Mouse (Mus musculus) limb, embryonic 15.5 days (tissue): ENCODE results near the gene Ccdc106. TPM values are rescaled to one million over a fixed set of nuclear protein-coding genes. Genes with fewer than 3 reads are reported as not detected.
"Not testable (repeated sequence)": the region's sequence is repeated elsewhere in the genome, so short reads cannot be mapped to it uniquely, and the experiment has no call there.

Experiments used
- ATAC-seq: fragments of 200-750 bp; cut with Nextera tagmentation; 2 replicates; pipeline ENCODE4 v1.8.0; 2017; ENCODE audit warnings: low read depth, moderate TSS enrichment; ENCODE audit not compliant: insufficient number of reproducible peaks, low FRiP score, low TSS enrichment
- H3K27ac ChIP-seq: fragments of 300-500 bp; sonication (generic); 2 replicates; pipeline ENCODE4 v1.5.1; 2015; ENCODE audit warnings: moderate library complexity, mild to moderate bottlenecking, inconsistent platforms
- H3K27me3 ChIP-seq: fragments of 300-500 bp; sonication (generic); 2 replicates; pipeline ENCODE4 v1.6.1; 2015; ENCODE audit warnings: inconsistent platforms
- H3K36me3 ChIP-seq: fragments of 300-500 bp; sonication (generic); 2 replicates; pipeline ENCODE4 v1.6.1; 2015; ENCODE audit warnings: inconsistent platforms
- H3K4me1 ChIP-seq: fragments of 300-500 bp; sonication (generic); 2 replicates; pipeline ENCODE4 v1.6.1; 2015; ENCODE audit warnings: inconsistent platforms
- H3K4me2 ChIP-seq: fragments of 300-500 bp; sonication (generic); 2 replicates; pipeline ENCODE4 v1.6.1; 2015; ENCODE audit warnings: mild to moderate bottlenecking, inconsistent platforms
- H3K4me3 ChIP-seq: fragments of 300-500 bp; sonication (generic); 2 replicates; pipeline ENCODE4 v1.5.1; 2015; ENCODE audit warnings: mild to moderate bottlenecking, inconsistent platforms
- H3K9ac ChIP-seq: fragments of 300-500 bp; sonication (generic); 2 replicates; pipeline ENCODE4 v1.6.1; 2015; ENCODE audit warnings: inconsistent platforms
- H3K9me3 ChIP-seq: fragments of 300-500 bp; sonication (generic); 2 replicates; pipeline ENCODE4 v1.6.1; 2016; ENCODE audit warnings: inconsistent platforms
- WGBS: fragments of 180-500 bp; shearing (Covaris S2); methylation state at CpG from one replicate; pipeline ENCODE4 v1.1.7; 2015; 5-methylcytosine and 5-hydroxymethylcytosine counted together
- polyA plus RNA-seq: library from polyadenylated mRNA; unstranded; fragments of >200 nt; fragmentation: Nextera tagmentation; extraction: Ambion mirVana; gene quantifications from 2 replicates; pipeline ENCODE4 v1.2.1, GENCODE M21; 2015

Gene Ccdc106
- polyA plus RNA-seq, 1 experiment from 2014 or later = 37.3 TPM

- H3K27me3 ChIP-seq = no peaks in the 10 kb centered on the region
- H3K9me3 ChIP-seq = no peaks in the 10 kb centered on the region
- 96% methylated on average over 16 of the region's 16 CpGs for WGBS
- peaks cover 34% of the 10 kb centered on the region for H3K4me1 ChIP-seq
- ATAC-seq = no peak
- peaks cover 21% of the 10 kb centered on the region for H3K36me3 ChIP-seq
- no peak overlapping the region for H3K4me3 ChIP-seq
- H3K27ac ChIP-seq = no peak overlapping the region
- H3K4me2 ChIP-seq = no peak overlapping the region
- H3K9ac ChIP-seq = no peak overlapping the region
Observed at GRCm38 (mm10) chr7:5017352-5017751, 3.0 kb upstream of the Ccdc106 start.

GRCm38 (mm10) chr7:5017931-5018330 lies 2.4 kb upstream of the Ccdc106 start:
- H3K27me3 ChIP-seq = no peaks in the 10 kb centered on the region
- H3K4me1 ChIP-seq = peaks cover 32% of the 10 kb centered on the region
- H3K36me3 ChIP-seq = peaks cover 21% of the 10 kb centered on the region
- no peak overlapping the region for H3K27ac ChIP-seq
- ATAC-seq = no peak
- no peaks in the 10 kb centered on the region for H3K9me3 ChIP-seq
- H3K4me3 ChIP-seq = no peak overlapping the region
- H3K4me2 ChIP-seq = no peak overlapping the region
- no peak overlapping the region for H3K9ac ChIP-seq
- 96% methylated on average over 21 of the region's 21 CpGs for WGBS

- peak overlapping the region; percentile 71 for H3K4me2 ChIP-seq
- H3K9me3 ChIP-seq, H3K9ac ChIP-seq, ATAC-seq, H3K27me3 ChIP-seq: not testable (repeated sequence)
- peak overlapping the region; percentile 98 for H3K27ac ChIP-seq
- H3K4me3 ChIP-seq = peak overlapping the region; percentile 79
- H3K4me1 ChIP-seq = peaks cover 32% of the 10 kb centered on the region
- WGBS = 15% methylated on average over 8 of the region's 8 CpGs
- peaks cover 34% of the 10 kb centered on the region for H3K36me3 ChIP-seq
Observed at GRCm38 (mm10) chr7:5019576-5019975, 777 bp upstream of the Ccdc106 start.

- no peak; the same call in 1 of the 2 replicates for ATAC-seq
- H3K4me3 ChIP-seq = peak overlapping the region; percentile 79
- no peaks in the 10 kb centered on the region for H3K9me3 ChIP-seq
- H3K4me2 ChIP-seq = peak overlapping the region; percentile 71
- no peaks in the 10 kb centered on the region for H3K27me3 ChIP-seq
- peak overlapping the region; percentile 87 for H3K9ac ChIP-seq
- H3K27ac ChIP-seq = peak overlapping the region; percentile 98
- WGBS = 0% methylated on average over 14 of the region's 15 CpGs
- peaks cover 32% of the 10 kb centered on the region for H3K4me1 ChIP-seq
- peaks cover 45% of the 10 kb centered on the region for H3K36me3 ChIP-seq
Observed at GRCm38 (mm10) chr7:5020685-5021084, 332 bp downstream of the Ccdc106 start.

- H3K27ac ChIP-seq = peak overlapping the region; percentile 98
- peak overlapping the region; percentile 87 for H3K9ac ChIP-seq
- 46% methylated on average over 5 of the region's 5 CpGs for WGBS
- H3K9me3 ChIP-seq = no peaks in the 10 kb centered on the region
- H3K4me2 ChIP-seq = peak overlapping the region; percentile 71
- ATAC-seq = no peak
- H3K4me3 ChIP-seq = peak overlapping the region; percentile 79
- H3K27me3 ChIP-seq = no peaks in the 10 kb centered on the region
- H3K36me3 ChIP-seq = peaks cover 50% of the 10 kb centered on the region
- peaks cover 28% of the 10 kb centered on the region for H3K4me1 ChIP-seq
Observed at GRCm38 (mm10) chr7:5021197-5021596, 844 bp downstream of the Ccdc106 start.

- H3K9ac ChIP-seq = no peak overlapping the region
- H3K4me1 ChIP-seq = no peaks in the 10 kb centered on the region
- ATAC-seq = no peak
- no peak overlapping the region for H3K4me2 ChIP-seq
- no peak overlapping the region for H3K27ac ChIP-seq
- no peak overlapping the region for H3K4me3 ChIP-seq
- H3K36me3 ChIP-seq = peaks cover 96% of the 10 kb centered on the region
- H3K27me3 ChIP-seq = no peaks in the 10 kb centered on the region
- 92% methylated on average over 22 of the region's 22 CpGs for WGBS
- peaks cover 37% of the 10 kb centered on the region for H3K9me3 ChIP-seq
Observed at GRCm38 (mm10) chr7:5029543-5029942, 9.2 kb downstream of the Ccdc106 start.

- no peaks in the 10 kb centered on the region for H3K4me1 ChIP-seq
- no peak overlapping the region for H3K27ac ChIP-seq
- 94% methylated on average over 21 of the region's 21 CpGs for WGBS
- no peak overlapping the region for H3K4me2 ChIP-seq
- H3K27me3 ChIP-seq = no peaks in the 10 kb centered on the region
- H3K4me3 ChIP-seq = no peak overlapping the region
- ATAC-seq = no peak
- H3K36me3 ChIP-seq = peaks cover 96% of the 10 kb centered on the region
- H3K9ac ChIP-seq = no peak overlapping the region
- H3K9me3 ChIP-seq = peaks cover 37% of the 10 kb centered on the region
Observed at GRCm38 (mm10) chr7:5029946-5030345, 9.6 kb downstream of the Ccdc106 start.

GRCm38 (mm10) chr7:5030554-5031275 lies 10.4 kb downstream of the Ccdc106 start:
- WGBS = 87% methylated on average over 63 of the region's 63 CpGs
- no peak for ATAC-seq
- Histone ChIP-seq H3K36me3 (peaks cover 97% of the 10 kb centered on the region), H3K9me3 (peaks cover 40% of the 10 kb centered on the region), H3K27me3 (no peaks in the 10 kb centered on the region), H3K4me2 (no peak overlapping the region), H3K27ac (no peak overlapping the region), H3K9ac (no peak overlapping the region), H3K4me1 (no peaks in the 10 kb centered on the region), H3K4me3 (no peak overlapping the region)

- H3K9ac ChIP-seq = no peak overlapping the region
- no peak for ATAC-seq
- H3K4me2 ChIP-seq = no peak overlapping the region
- H3K27me3 ChIP-seq = no peaks in the 10 kb centered on the region
- peaks cover 97% of the 10 kb centered on the region for H3K36me3 ChIP-seq
- H3K4me1 ChIP-seq = no peaks in the 10 kb centered on the region
- no peak overlapping the region for H3K4me3 ChIP-seq
- H3K27ac ChIP-seq = no peak overlapping the region
- H3K9me3 ChIP-seq = peaks cover 44% of the 10 kb centered on the region
- 85% methylated on average over 46 of the region's 46 CpGs for WGBS
Observed at GRCm38 (mm10) chr7:5031496-5031895, 11.1 kb downstream of the Ccdc106 start.

- no peak within 1 kb of the TSS for H3K9ac ChIP-seq
- no peaks in the 10 kb centered on the region for H3K4me1 ChIP-seq
- H3K36me3 ChIP-seq = peaks cover 79% of the 10 kb centered on the region
- H3K4me3 ChIP-seq = no peak within 1 kb of the TSS
- peaks cover 40% of the 10 kb centered on the region for H3K9me3 ChIP-seq
- 91% methylated on average over 3 of the region's 3 CpGs for WGBS
- no peak for ATAC-seq
- H3K4me2 ChIP-seq = no peak within 1 kb of the TSS
- H3K27me3 ChIP-seq = no peaks in the 10 kb centered on the region
- no peak within 1 kb of the TSS for H3K27ac ChIP-seq
Observed at GRCm38 (mm10) chr7:5033818-5034217, 13.5 kb downstream of the Ccdc106 start, which contains the start of gene 4632433K11Rik. 4632433K11Rik (plus strand) TSS chr7:5034118.

- Histone ChIP-seq H3K27ac (no peak overlapping the region), H3K36me3 (peaks cover 61% of the 10 kb centered on the region), H3K4me1 (peaks cover 3% of the 10 kb centered on the region; the same call in 1 of the 2 replicates), H3K4me2 (no peak overlapping the region), H3K9ac (no peak overlapping the region), H3K9me3 (peaks cover 21% of the 10 kb centered on the region), H3K4me3 (no peak overlapping the region), H3K27me3 (no peaks in the 10 kb centered on the region)
- 95% methylated on average over 17 of the region's 17 CpGs for WGBS
- no peak for ATAC-seq
Observed at GRCm38 (mm10) chr7:5035628-5036027, 15.3 kb downstream of the Ccdc106 start.

GRCm38 (mm10) chr7:5036136-5036535 lies 15.8 kb downstream of the Ccdc106 start:
- Histone ChIP-seq H3K4me2 (no peak overlapping the region), H3K9me3 (peaks cover 16% of the 10 kb centered on the region), H3K4me1 (peaks cover 3% of the 10 kb centered on the region; the same call in 1 of the 2 replicates), H3K9ac (no peak overlapping the region), H3K4me3 (no peak overlapping the region), H3K27ac (no peak overlapping the region), H3K27me3 (no peaks in the 10 kb centered on the region), H3K36me3 (peaks cover 56% of the 10 kb centered on the region)
- no peak for ATAC-seq
- 90% methylated on average over 9 of the region's 9 CpGs for WGBS
